Mouse (Mus musculus) spleen, adult 2 months (tissue): ENCODE results near the gene Crhbp. TPM values are rescaled to one million over a fixed set of nuclear protein-coding genes. Genes with fewer than 3 reads are reported as not detected.

Source experiments
- DNase-seq, 2 experiments: peaks; one replicate each; pipeline versions ENCODE4 v3.0.0 to v3.0.0-alpha.2; 2012 to 2021; ENCODE audit warnings: low spot score in 2 of 2, low read depth in 1 of 2
- H3K27ac ChIP-seq: fragments of 200-500 bp; 2 replicates; pipeline ENCODE4 v1.5.1; 2012; ENCODE audit warnings: low read length, inconsistent platforms; ENCODE audit not compliant: insufficient read depth
- H3K27me3 ChIP-seq: fragments of 200-500 bp; 2 replicates; pipeline ENCODE4 v1.6.1; 2012; ENCODE audit warnings: mild to moderate bottlenecking, moderate library complexity, low read length, inconsistent platforms; ENCODE audit not compliant: control insufficient read depth, insufficient read depth
- H3K36me3 ChIP-seq: fragments of 200-500 bp; 2 replicates; pipeline ENCODE4 v1.6.1; 2012; ENCODE audit warnings: mild to moderate bottlenecking, low read length, inconsistent platforms; ENCODE audit not compliant: control insufficient read depth, insufficient read depth
- H3K4me1 ChIP-seq: fragments of 200-500 bp; 2 replicates; pipeline ENCODE4 v1.6.1; 2011; ENCODE audit warnings: inconsistent platforms; ENCODE audit not compliant: control insufficient read depth, insufficient read depth, insufficient read length
- H3K4me3 ChIP-seq: fragments of 200-500 bp; 2 replicates; pipeline ENCODE4 v1.5.1; 2011; ENCODE audit warnings: mild to moderate bottlenecking, inconsistent platforms; ENCODE audit not compliant: insufficient read depth, insufficient read length; ENCODE audit errors: extremely low read depth
- CTCF ChIP-seq: fragments of 200-500 bp; IDR thresholded peaks from 2 replicates; pipeline ENCODE4 v1.5.1; 2011; ENCODE audit warnings: mild to moderate bottlenecking, inconsistent platforms; ENCODE audit not compliant: insufficient read depth, insufficient read length, insufficient replicate concordance; ENCODE audit errors: extremely low read depth
- POLR2A ChIP-seq: fragments of 200-500 bp; IDR thresholded peaks from 2 replicates; pipeline ENCODE4 v1.6.1; 2011; ENCODE audit warnings: low read depth, low read length, inconsistent platforms
- WGBS: fragments of 180-500 bp; shearing (Covaris S2); methylation state at CpG from one replicate; pipeline ENCODE4 v1.1.7; 2018; 5-methylcytosine and 5-hydroxymethylcytosine counted together
- polyA plus RNA-seq: library from polyadenylated mRNA; depleted of rRNA; stranded (reverse); fragments of >200 nt; gene quantifications from 2 replicates; pipeline ENCODE4 v1.2.3, GENCODE M21; 2012

Gene Crhbp
- polyA plus RNA-seq, 1 experiment = not detected

DNA sequence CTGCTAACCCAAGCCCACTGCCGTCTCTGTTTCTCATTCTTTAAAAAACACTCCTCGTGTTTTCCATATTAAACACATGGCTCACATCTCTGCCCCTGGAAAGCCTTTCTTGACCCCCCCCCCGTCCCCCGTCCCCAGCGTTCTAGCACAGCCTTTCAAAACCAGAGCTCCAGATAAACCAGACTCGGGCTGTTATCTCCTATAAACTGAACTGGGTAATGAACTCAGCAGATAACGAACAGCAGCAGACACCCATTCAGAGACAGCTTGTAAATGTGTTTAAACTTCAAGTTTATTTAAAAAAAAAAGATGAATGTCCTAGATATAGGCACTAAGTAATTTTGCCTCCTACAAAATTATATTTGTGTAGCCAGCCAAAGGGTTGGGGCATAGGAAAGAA, 30.4 kb upstream of the Crhbp start:
- DNase-seq = no peak
- no peaks in the 10 kb centered on the region for H3K27me3 ChIP-seq
- H3K4me1 ChIP-seq = no peaks in the 10 kb centered on the region
- no peak overlapping the region for H3K27ac ChIP-seq
- no peak overlapping the region for H3K4me3 ChIP-seq
- no peaks in the 10 kb centered on the region for H3K36me3 ChIP-seq
- 72% methylated on average over 7 of the region's 7 CpGs for WGBS
- TF ChIP-seq POLR2A = no peak
- no peak for TF ChIP-seq CTCF

DNA sequence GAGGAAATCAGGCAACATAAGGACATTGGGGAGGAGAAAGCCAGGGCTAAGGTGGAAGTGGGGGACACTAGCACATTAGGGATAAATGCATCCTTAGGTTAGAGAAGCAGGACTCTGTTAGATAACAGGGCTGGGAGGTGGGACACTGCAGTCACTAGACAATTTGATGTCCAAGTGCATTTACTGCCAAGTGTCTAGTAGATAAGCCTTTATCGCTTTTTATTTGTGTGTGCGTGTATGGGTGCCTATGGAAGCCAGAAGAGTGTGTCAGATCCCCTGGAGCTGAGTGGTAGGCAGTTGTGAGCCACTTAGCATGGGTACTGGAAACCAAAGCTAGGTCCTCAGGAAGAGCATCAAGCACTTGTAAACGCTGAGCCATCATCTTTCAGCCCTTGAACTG, 29.6 kb upstream of the Crhbp start:
- 79% methylated on average over 3 of the region's 3 CpGs for WGBS
- TF ChIP-seq POLR2A = no peak
- no peak for TF ChIP-seq CTCF
- no peak for DNase-seq
- H3K4me3 ChIP-seq = no peak overlapping the region
- no peaks in the 10 kb centered on the region for H3K4me1 ChIP-seq
- H3K27ac ChIP-seq = no peak overlapping the region
- no peaks in the 10 kb centered on the region for H3K27me3 ChIP-seq
- H3K36me3 ChIP-seq = no peaks in the 10 kb centered on the region

DNA sequence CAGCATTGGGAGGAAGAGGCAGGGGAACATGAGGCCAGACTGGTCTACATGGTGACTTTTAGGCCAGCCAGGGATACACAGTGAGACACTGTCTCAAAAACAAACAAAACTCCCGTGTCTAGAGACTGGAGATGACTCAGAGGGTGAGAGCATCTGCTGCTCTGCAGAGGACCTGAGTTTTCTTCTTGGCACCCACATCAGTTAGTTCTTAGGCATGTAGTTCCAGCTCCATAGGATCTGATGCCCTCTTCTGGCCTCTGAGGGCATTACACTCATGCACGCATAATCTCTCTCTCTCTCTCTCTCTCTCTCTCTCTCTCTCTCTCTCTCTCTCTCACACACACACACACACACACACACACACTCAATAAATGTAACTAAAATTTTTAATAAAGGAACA, 26.2 kb upstream of the Crhbp start:
- DNase-seq = no peak
- no peaks in the 10 kb centered on the region for H3K4me1 ChIP-seq
- no peaks in the 10 kb centered on the region for H3K27me3 ChIP-seq
- no peak for TF ChIP-seq POLR2A
- TF ChIP-seq CTCF = no peak
- no peak overlapping the region for H3K27ac ChIP-seq
- H3K36me3 ChIP-seq = no peaks in the 10 kb centered on the region
- 67% methylated on average over 2 of the region's 2 CpGs for WGBS
- no peak overlapping the region for H3K4me3 ChIP-seq

DNA sequence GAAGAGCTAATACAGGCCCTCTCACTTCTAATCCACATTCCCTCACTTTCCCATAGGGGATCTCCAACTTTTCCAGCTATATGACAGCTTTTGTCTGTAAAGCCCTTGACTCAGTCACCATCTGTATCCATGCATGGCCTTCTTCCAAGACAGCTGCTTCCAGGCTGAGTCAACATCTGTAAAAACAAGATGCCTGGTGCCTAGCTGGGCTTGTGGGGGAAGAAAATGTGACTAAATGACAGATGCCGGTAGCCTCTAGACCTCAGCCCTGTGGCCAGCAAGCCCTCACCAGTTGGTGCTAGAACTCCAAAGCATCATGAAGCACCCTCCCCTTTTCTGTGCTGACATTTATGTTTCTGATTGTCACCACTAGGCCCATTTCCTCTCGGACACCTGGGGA, 6.8 kb upstream of the Crhbp start:
- H3K4me1 ChIP-seq = peaks cover 3% of the 10 kb centered on the region; the same call in 1 of the 2 replicates

DNA sequence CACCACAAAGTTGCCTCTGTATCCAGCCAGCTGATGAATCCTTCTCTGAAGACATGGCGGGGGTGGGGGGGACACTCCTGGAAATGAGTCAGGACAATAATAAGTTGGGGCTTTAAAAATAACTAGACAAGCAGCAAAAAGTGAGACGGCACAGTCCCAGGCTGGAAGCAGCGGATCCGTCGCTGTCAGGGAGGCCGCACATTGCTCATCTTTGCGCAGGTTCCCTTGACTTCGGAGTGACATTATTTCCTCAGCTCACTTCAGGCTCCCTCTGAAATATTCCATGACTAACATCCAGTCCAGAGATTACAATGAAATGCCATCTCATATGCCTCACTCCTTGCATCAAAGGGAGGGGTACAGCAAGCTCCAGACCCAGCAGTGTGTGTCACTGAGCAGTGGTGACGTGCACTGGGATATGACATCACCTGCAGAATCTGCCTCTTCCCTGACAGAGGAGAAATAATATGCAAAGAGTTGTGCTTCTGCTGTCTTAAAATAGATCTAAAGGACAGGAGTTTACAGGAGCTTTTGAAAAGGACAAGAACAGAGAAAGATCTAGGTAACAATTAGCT, 6.0 kb upstream of the Crhbp start:
- no peak for DNase-seq
- 91% methylated on average over 9 of the region's 9 CpGs for WGBS
- H3K36me3 ChIP-seq = no peaks in the 10 kb centered on the region
- no peak for TF ChIP-seq POLR2A
- no peak for TF ChIP-seq CTCF
- no peak overlapping the region for H3K4me3 ChIP-seq
- H3K27ac ChIP-seq = no peak overlapping the region
- peaks cover 3% of the 10 kb centered on the region; the same call in 1 of the 2 replicates for H3K4me1 ChIP-seq
- H3K27me3 ChIP-seq = no peaks in the 10 kb centered on the region

More for the DNA sequence above, 6.8 kb upstream of the Crhbp start:
- 78% methylated on average over 2 of the region's 2 CpGs for WGBS
- Histone ChIP-seq H3K27ac (no peak overlapping the region), H3K4me3 (no peak overlapping the region), H3K36me3 (no peaks in the 10 kb centered on the region), H3K27me3 (no peaks in the 10 kb centered on the region)
- TF ChIP-seq CTCF (no peak), POLR2A (no peak)
- no peak for DNase-seq

DNA sequence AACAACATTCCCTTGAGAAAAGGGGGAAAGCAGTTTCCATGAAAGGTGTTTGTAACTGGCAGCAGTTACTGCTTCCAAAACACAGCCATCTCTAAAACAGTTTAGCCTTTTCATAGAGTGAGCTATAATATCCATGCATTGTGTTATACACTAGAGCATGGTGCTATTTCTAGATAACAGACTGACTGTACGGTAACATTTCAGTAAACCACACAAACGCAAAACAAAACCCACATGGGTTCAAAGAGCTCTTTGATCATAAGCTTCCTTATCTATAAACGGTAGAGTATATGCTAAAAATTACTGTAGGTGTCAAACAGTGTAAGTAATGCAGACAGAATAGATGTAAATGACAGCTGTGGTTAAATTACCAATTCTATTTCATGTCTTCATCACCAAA, 5.0 kb upstream of the Crhbp start:
- H3K36me3 ChIP-seq = no peaks in the 10 kb centered on the region
- no peak for TF ChIP-seq CTCF
- H3K27me3 ChIP-seq = no peaks in the 10 kb centered on the region
- no peak overlapping the region for H3K27ac ChIP-seq
- DNase-seq = no peak
- H3K4me3 ChIP-seq = no peak overlapping the region
- H3K4me1 ChIP-seq = peaks cover 3% of the 10 kb centered on the region; the same call in 1 of the 2 replicates
- WGBS = 12% methylated on average over 3 of the region's 3 CpGs

DNA sequence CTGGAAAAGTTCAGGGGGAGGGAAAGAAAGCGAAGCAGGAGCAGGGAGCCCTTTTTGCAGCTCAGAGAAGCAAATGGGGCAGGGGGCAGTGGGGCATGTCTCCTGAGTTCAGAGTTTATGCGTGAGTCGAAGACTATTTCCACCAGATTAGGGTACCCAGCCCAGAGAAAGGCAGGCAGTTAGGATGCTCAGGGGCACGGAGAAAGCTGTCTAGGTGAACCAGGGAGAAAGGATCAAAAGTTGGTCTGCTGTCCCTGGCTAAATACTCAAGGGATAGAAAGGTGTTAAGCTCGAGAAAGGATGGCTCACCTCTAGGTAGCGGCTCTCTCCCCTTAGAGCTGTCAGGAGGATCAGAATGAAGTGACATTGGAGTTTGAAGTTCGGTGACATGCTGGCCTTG, 433 bp downstream of the Crhbp start:
- H3K36me3 ChIP-seq = no peaks in the 10 kb centered on the region
- no peak for DNase-seq
- 25% methylated on average over 7 of the region's 7 CpGs for WGBS
- no peak overlapping the region for H3K4me3 ChIP-seq
- peaks cover 8% of the 10 kb centered on the region for H3K4me1 ChIP-seq
- no peak overlapping the region for H3K27ac ChIP-seq
- no peak for TF ChIP-seq POLR2A
- no peak for TF ChIP-seq CTCF
- peaks cover 8% of the 10 kb centered on the region for H3K27me3 ChIP-seq
